8 mouse cellular contexts compared by ENCODE assay signal in the genomic region with DNA sequence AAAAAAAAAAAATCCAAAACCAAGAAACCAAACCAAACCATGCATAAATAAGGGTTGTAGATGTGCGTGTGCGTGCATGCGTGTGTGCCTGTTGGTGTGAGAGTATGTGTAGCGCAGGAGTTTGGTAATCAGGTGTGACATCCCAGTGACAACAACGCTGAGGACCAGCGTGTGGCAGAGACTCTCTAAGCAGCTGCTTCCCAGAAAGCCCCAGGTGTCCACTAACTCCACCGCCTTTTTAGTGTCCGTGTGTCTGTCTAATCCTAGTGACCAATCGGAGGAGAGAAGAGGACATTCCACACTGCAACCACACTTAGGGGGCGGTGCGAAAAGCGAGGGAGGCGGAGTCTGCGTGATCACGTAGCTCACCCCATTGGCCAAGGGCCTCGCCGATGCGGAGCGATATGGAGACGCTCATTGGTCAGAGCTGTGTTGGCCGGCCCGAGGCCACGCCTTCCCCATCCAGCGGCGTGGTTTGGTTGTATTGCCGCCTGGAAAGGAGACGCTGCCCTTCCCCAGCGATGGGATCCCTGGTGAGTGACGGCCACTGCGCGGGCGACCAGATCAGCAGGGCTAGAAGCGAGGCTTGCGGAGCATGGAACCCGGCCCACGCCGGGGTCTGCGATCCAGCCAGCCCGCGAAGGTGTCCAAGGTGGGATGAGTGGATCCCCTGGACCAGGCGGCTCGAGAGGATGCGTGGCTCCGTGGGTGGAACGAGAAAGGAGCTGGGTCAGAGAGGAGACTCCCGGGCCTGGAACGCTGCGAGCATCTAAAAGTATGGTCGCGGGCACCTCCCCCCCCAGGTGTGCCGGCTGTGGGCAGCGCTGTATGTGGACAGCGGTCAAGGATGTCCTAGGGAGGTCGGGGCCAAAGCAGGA. TPM values are rescaled to one million over a fixed set of nuclear protein-coding genes. Genes with fewer than 3 reads are reported as not detected.
DNase-seq lines count a peak whose midpoint lies in the region; ATAC-seq and TF ChIP-seq lines count a peak whose summit lies in the region.

A gene (plus strand): TSS at position 461 of the 878 bp plus-strand sequence.

- peak; percentile 72 for TF ChIP-seq POLR2A in olfactory bulb, adult 2 months (IDR thresholded peaks at IDR 0.05; ENCODE audit: insufficient read depth, low read depth, low read length)
- TF ChIP-seq POLR2A in thymus, adult 2 months (IDR thresholded peaks at IDR 0.05; ENCODE audit: control insufficient read depth, extremely low read depth, insufficient read depth, low read length, poor library complexity): 0 out of 2 replicates have a peak, but pooled peaks have one; percentile 29

- H3K27me3 ChIP-seq in G1E (ENCODE audit: insufficient read depth, low read length): no peaks in the 10 kb centered on the region
- H3K27me3 ChIP-seq in forebrain, embryonic 16.5 days (replicated peaks; ENCODE audit: control insufficient read depth, insufficient read depth, low read length): no peaks in the 10 kb centered on the region
- no peaks in the 10 kb centered on the region for H3K27me3 ChIP-seq in lung, embryonic 14.5 days (ENCODE audit: insufficient read depth, low read length)
- H3K27me3 ChIP-seq in thymus, adult 2 months (ENCODE audit: control insufficient read depth, insufficient read depth, low read length): no peaks in the 10 kb centered on the region

- H3K9me3 ChIP-seq in G1E (replicated peaks): peaks cover 4% of the 10 kb centered on the region; the same call in 1 of the 2 replicates
- H3K9me3 ChIP-seq in forebrain, embryonic 16.5 days (ENCODE audit: control insufficient read depth, low read length): no peaks in the 10 kb centered on the region
- H3K9me3 ChIP-seq in lung, embryonic 14.5 days (ENCODE audit: low read depth, low read length): no peaks in the 10 kb centered on the region

- peak within 1 kb of the TSS; percentile 85 for H3K9ac ChIP-seq in forebrain, embryonic 16.5 days (replicated peaks; ENCODE audit: low read depth, low read length)
- H3K9ac ChIP-seq in lung, embryonic 14.5 days: peak within 1 kb of the TSS; percentile 76

- peak; percentile 99 for DNase-seq in G1E (ENCODE audit: low spot score)
- DNase-seq in cerebellum, adult 18-20 months: peak; percentile 97 to 100
- peak; percentile 97 for DNase-seq in heart, postnatal 36 days
- DNase-seq in layer of hippocampus, adult 2 months (ENCODE audit: low spot score in 2 of 2): peak; percentile 98 to 99
- DNase-seq in lung, embryonic 14.5 days: peak; percentile 100
- peak; percentile 98 for DNase-seq in thymus, adult 2 months

- peak within 1 kb of the TSS; percentile 96 for H3K4me2 ChIP-seq in forebrain, embryonic 16.5 days (ENCODE audit: low read length)
- H3K4me2 ChIP-seq in lung, embryonic 14.5 days: peak within 1 kb of the TSS; percentile 96

- H3K36me3 ChIP-seq in G1E (replicated peaks): peaks cover 40% of the 10 kb centered on the region
- H3K36me3 ChIP-seq in forebrain, embryonic 16.5 days (ENCODE audit: control insufficient read depth, insufficient read depth): peaks cover 9% of the 10 kb centered on the region
- H3K36me3 ChIP-seq in lung, embryonic 14.5 days (ENCODE audit: insufficient read depth): peaks cover 21% of the 10 kb centered on the region
- H3K36me3 ChIP-seq in thymus, adult 2 months (ENCODE audit: control insufficient read depth, insufficient read depth, low read length): peaks cover 5% of the 10 kb centered on the region; the same call in 1 of the 2 replicates

- peak; percentile 97 for ATAC-seq in G1E (ENCODE audit: extremely low read depth, insufficient number of reproducible peaks, low FRiP score, poor library complexity, severe bottlenecking)
- peak; percentile 99 for ATAC-seq in forebrain, embryonic 16.5 days
- peak; percentile 98 for ATAC-seq in lung, embryonic 14.5 days (ENCODE audit: insufficient read depth)

- under 1% methylated on average over 54 of the region's 54 CpGs for WGBS in forebrain, embryonic 16.5 days
- WGBS in lung, embryonic 14.5 days: under 1% methylated on average over 54 of the region's 54 CpGs
- WGBS in olfactory bulb, adult 2 months: under 1% methylated on average over 54 of the region's 54 CpGs
- under 1% methylated on average over 54 of the region's 54 CpGs for WGBS in thymus, adult 2 months

- no peak for TF ChIP-seq CTCF in G1E (IDR thresholded peaks at IDR 0.05; ENCODE audit: low read depth, low read length)
- TF ChIP-seq CTCF in layer of hippocampus, adult 2 months (conservative IDR thresholded peaks at IDR 0.05): 0 out of 2 replicates have a peak, but pooled peaks have one; percentile 4
- TF ChIP-seq CTCF in lung, embryonic 14.5 days (IDR thresholded peaks at IDR 0.05; ENCODE audit: low read depth): no peak
- no peak for TF ChIP-seq CTCF in olfactory bulb, adult 2 months (IDR thresholded peaks at IDR 0.05; ENCODE audit: insufficient read depth, low read depth, low read length)
- peak; percentile 51; the same call in 1 of the 2 replicates for TF ChIP-seq CTCF in thymus, adult 2 months (IDR thresholded peaks at IDR 0.05; ENCODE audit: borderline replicate concordance, control insufficient read depth, extremely low read depth, insufficient read depth, low read length, poor library complexity)

- intact Hi-C loops in heart, postnatal 36 days (cut with DNase I): no loop called here

- peak within 1 kb of the TSS; percentile 88 for H3K4me3 ChIP-seq in G1E (ENCODE audit: low read depth, low read length)
- peak within 1 kb of the TSS; percentile 99 for H3K4me3 ChIP-seq in forebrain, embryonic 16.5 days (replicated peaks; ENCODE audit: low read length)
- H3K4me3 ChIP-seq in layer of hippocampus, adult 2 months: peak within 1 kb of the TSS; percentile 82
- H3K4me3 ChIP-seq in lung, embryonic 14.5 days (ENCODE audit: low read depth, low read length): peak within 1 kb of the TSS; percentile 94
- peak within 1 kb of the TSS; percentile 64 for H3K4me3 ChIP-seq in olfactory bulb, adult 2 months (ENCODE audit: insufficient read depth, low read depth, low read length)
- peak within 1 kb of the TSS; percentile 65 for H3K4me3 ChIP-seq in thymus, adult 2 months (ENCODE audit: control insufficient read depth, insufficient read depth, low read length)

- peaks cover 35% of the 10 kb centered on the region for H3K4me1 ChIP-seq in G1E (ENCODE audit: insufficient read depth, low read depth, low read length)
- H3K4me1 ChIP-seq in forebrain, embryonic 16.5 days (replicated peaks; ENCODE audit: control insufficient read depth, insufficient read depth, low read length): peaks cover 17% of the 10 kb centered on the region
- H3K4me1 ChIP-seq in lung, embryonic 14.5 days (ENCODE audit: insufficient read depth): peaks cover 7% of the 10 kb centered on the region; the same call in 1 of the 2 replicates
- H3K4me1 ChIP-seq in olfactory bulb, adult 2 months (ENCODE audit: control insufficient read depth, insufficient read depth, low read length): peaks cover 20% of the 10 kb centered on the region
- H3K4me1 ChIP-seq in thymus, adult 2 months (replicated peaks; ENCODE audit: control insufficient read depth, insufficient read depth, low read length): peaks cover 8% of the 10 kb centered on the region

- H3K27ac ChIP-seq in forebrain, embryonic 16.5 days (ENCODE audit: low read length): peak within 1 kb of the TSS; percentile 65
- H3K27ac ChIP-seq in layer of hippocampus, adult 2 months: peak within 1 kb of the TSS; percentile 93
- H3K27ac ChIP-seq in lung, embryonic 14.5 days (ENCODE audit: low read depth): peak within 1 kb of the TSS; percentile 54; the same call in 1 of the 2 replicates
- H3K27ac ChIP-seq in olfactory bulb, adult 2 months (ENCODE audit: insufficient read depth, low read depth, low read length): peak within 1 kb of the TSS; percentile 28; the same call in 1 of the 2 replicates
- no peak within 1 kb of the TSS for H3K27ac ChIP-seq in thymus, adult 2 months (ENCODE audit: control insufficient read depth, insufficient read depth, low read length)

RNA-seq across cellular contexts. Expression of the gene that starts here (rescaled TPM):
- 9.5 and 12.0 TPM in 2 replicates for total RNA-seq in G1E (2014; fragmentation: Nextera tagmentation)
- total RNA-seq in G1E (2017): 9.2 and 13.5 TPM in 2 replicates
- 8.1 and 9.0 TPM in 2 replicates for polyA plus RNA-seq in G1E (2012)
- 29.7 and 35.6 TPM in 2 replicates for polyA plus RNA-seq in forebrain, embryonic 16.5 days (2015; fragmentation: Nextera tagmentation; extraction: Ambion mirVana)
- 10 to 100 TPM; 62.9 to 69.4 TPM for total RNA-seq in heart, postnatal 36 days (2021)
- 100 to 1,000 TPM; 112 to 120 TPM for total RNA-seq in layer of hippocampus, adult 2 months (2021)
- polyA plus RNA-seq in lung, embryonic 14.5 days (2014; fragmentation: Nextera tagmentation; extraction: Ambion mirVana): 19.9 and 24.5 TPM in 2 replicates
- not detected in 2 replicates for polyA plus RNA-seq in olfactory bulb, adult 2 months (2012; ENCODE audit: insufficient read depth, insufficient read length, low replicate concordance, missing spikeins)
- polyA plus RNA-seq in thymus, adult 2 months (2012; rRNA removed): 25.8 and 28.7 TPM in 2 replicates

Comparison
In these comparisons a context has a peak if more than half of its experiments do, and no peak if none do; other contexts are left out.
1. RNA of the gene that starts here (total RNA-seq): 112 to 120 TPM in layer of hippocampus, adult 2 months and 62.9 to 69.4 TPM in heart, postnatal 36 days; 9.2 to 13.5 TPM in G1E; every median in the first group is over 4 times any median in the second.
2. CTCF ChIP-seq: peak in layer of hippocampus, adult 2 months (single experiment) and thymus, adult 2 months (single experiment); none in G1E (single experiment), lung, embryonic 14.5 days (single experiment) and olfactory bulb, adult 2 months (single experiment).
3. Peak in every context shown above with its lines, with median percentiles within 50 percentile points of each other: ATAC-seq, DNase-seq and H3K4me3 ChIP-seq.